Mouse (Mus musculus) v-Abl transformed pro-B cells (cell line): ENCODE measurements around the gene Gm10320.

Experiments used
- in situ Hi-C, 2 experiments: fragments of 400-800 bp; cut with MboI; formaldehyde crosslinking; loops; one replicate each; pipeline ENCODE4 v1.15.1; 2025; ENCODE audit not compliant: unreplicated experiment in 2 of 2

The Gm10320 gene

DNA sequence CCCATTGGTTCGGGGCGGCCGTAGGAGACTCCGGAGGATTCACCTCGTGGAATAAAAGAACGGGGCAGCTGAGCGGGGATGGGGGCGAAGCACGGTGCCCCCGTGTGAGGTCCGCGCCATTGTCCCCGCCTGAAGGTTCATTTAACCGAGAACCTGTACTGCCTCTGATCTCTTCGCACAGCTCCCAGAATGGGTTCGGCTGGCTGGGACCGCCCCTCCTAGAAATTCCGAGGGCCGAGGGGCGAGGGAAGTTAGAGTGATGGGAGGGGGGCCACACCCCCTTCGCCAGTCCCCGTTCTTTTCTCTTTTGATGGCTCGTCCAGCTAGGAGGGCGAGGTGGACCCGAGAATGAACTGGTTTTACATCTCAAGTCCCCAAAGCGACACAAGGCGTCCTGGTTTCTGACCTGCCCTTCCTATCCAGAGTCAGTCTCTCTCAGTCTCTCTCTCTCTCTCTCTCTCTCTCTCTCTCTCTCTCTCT is 12.4 kb upstream of the Gm10320 start:
- in situ Hi-C loops: no loop called here

DNA sequence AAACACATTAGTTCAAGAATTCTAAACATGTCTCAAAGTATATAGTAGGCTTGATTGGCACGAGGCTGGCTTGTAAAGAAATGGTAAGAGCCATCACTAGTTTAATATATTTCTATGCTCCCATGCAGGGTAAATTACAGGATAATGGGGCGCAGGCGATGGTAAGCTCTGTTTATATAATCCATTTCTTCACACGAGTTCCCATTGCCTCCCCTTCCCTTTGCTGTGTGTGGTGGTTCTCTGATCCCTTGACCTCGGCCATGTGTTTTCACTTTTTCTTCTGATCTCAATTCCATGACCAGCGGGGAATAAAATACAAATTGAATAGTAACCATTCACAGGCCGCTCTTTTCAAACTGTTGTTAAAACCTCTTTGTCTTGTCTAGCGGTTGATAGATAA is 11.8 kb upstream of the Gm10320 start:
- in situ Hi-C loops: no loop called here

DNA sequence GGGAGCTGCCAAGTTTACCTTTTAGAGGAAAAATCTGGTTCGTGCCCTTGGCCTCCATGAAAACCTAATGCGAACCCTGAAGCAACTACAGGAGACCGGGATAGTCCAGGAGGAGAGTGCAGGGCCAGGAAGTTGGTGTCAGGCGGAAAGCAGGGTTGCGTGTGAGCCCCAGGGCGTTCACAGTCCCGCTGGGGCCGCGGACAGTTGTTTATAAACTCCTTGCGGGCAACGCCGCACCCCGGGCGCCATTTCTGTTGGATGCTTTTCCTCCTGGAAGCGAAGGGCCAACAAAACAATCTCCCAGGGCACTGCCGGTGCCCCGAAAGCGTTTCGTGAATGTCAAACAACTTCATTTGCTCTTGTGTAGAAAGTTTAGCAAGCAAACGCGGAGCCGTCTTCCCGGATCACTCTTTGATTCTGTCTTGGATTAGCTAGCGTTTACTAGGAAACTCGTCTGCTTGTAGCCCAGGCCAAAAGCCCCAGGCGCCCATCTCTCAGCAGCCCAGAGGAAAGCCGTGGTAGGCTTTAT is 11.1 kb upstream of the Gm10320 start:
- in situ Hi-C loops: no loop called here

DNA sequence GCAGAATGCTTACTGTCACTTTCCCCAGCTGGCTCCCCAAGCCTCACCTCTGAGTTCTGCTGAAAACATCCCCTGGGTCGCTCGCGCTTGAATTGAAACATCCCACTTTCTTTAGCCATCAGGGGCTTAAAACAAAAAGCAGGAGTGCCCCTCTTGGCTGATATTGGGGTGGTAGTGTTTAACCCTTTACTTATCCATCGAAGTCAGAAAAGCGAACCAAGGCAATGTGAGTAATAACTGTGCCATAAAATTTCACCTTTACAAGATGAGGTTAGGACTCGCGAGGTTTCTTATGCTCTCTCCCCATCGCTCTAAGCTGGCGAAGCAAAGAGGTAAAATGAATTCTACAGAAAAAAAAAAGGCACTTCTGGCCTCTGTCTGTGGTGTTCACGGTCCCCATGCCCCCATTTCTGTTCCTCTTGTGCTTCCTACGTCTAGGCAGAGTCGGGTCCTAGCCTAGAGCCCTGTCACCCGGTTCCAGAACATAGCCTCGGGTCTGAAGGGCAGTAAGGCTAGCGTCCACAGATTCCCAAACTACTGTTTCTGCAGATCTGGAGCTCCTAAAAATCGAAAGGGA is 10.5 kb upstream of the Gm10320 start:
- in situ Hi-C loops: no loop called here

DNA sequence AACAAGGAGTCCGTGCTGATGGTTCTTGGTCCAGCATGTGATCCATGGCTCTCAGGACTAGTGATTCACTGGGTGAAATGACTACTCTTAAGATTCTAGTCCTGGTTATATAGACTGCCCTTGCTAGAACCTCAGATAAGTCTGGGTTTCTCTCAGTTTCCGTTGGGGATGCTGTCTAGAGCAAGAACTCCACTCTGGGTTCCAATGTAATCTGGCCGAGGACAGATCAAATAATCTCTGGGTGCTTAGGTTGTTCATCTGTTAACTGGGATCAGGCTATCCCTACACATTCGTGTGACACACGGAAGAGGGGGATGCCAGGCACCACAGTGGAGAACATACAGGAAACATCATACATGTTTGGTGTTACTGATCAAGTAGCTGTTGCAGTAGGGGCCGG is 9.5 kb upstream of the Gm10320 start:
- in situ Hi-C loops: no loop called here

DNA sequence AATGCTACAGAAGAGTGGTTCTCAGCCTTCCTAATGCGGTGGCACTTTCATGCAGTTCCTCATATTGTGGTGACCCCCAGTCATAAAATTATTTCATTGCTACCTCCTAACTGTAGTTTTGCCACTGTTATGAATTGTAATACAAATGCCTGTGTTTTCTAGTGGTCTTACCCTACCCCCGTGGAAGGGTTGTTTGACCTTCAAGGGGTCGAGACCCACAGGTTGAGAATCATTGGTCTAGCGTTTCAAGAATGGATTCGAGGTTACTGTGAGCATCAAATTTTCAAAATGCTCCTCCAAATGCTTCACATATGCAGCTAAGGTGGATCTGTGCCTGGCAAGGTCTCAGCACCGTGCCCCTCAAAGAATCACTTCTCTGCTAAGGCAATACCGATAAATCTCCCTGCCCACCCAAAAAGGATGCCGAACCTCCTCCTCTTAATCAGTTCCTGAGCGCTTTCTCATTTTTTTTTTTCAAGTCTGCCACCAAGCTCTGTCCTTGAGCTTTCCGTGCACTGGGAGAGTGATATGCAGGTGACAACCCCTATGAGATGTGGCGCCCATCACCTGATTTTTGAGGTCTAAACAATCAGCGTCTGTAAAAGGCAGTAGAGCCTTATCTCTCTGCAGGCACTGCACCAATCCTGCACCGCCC is 8.8 kb upstream of the Gm10320 start:
- in situ Hi-C loops: no loop called here

DNA sequence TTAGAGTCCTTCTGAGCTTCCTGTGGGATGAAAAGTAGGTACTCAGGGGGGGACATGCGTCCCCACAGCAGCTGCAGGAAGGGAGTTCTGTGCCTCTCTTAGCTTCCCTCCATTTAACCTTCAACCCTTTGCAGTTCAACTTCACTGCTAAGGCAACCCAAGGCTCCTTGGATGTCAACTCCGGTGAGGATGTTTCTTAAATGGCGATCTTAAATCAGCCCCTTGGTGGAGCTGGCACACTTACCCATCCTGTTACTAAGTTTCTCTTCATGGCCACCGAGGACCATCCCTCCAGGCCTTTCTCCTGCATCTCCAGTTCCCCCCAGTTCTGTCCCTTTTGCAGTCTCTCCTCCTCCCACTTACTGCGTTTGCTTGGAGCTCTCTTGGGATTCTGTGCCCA is 6.8 kb upstream of the Gm10320 start:
- in situ Hi-C loops: no loop called here

DNA sequence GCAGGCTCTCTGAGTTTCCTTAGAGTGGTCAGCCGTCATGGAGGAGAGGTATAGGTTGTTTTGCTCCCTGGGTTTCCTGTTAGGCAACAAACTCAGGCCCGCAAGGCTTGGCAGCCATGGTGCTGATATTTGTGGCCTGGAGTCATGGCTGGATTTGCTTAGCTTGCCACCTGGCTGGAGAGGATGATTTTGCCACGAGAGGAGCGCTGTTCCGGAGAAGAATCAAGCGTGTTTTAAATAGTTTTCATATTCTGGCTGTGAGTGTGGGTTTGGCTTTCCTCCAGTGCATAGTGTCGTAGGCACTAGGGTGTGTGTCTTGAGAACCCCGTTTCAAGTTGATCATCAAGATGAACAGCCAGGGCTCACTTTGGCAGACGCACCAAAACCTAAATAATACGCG is 6.3 kb upstream of the Gm10320 start:
- in situ Hi-C loops: no loop called here

DNA sequence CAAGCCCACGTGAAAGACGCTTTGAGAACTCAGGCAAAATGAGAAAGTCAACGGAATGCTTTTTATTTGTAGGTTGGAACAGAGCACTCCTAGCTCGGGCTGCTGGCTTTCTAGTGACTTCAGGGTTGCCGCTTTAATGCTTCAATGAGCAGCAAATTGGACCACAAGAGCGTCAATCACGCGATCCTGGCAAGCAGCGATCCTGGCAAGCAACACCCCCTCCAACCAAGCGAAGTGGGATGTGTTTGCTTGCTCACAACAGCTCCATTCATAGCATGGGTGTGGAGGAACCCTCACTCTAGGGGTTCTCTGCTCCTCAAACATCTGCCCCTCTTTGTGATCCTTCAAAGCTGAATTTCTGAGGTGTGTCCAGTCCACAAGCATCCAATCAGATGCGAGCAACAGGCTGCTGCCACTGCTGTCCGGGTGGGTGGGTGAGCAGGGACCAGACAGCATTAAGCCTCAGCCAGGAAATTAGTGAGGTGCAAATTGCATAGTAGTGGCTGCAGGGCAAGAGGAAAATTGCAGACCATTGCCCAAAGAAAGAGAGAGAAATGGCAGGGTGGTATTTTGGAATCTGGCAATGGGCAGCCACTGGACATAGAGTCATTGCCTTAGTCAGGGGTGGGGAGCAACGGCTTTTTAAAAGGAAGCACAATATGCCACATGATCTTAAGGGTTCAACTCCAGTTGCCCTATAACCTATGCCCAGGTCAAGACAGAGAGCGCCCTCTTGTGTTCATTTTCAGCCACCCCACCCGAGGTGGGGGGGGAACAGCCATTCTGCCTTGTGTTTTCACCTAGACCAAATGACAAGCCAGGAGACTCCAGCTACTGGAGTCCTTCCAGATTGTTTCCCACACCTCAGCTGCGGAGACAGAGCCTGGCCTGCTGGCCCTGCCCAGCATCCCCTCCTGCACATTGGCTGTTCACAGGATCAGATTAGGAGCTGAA is 5.4 kb upstream of the Gm10320 start:
- in situ Hi-C loops: no loop called here

DNA sequence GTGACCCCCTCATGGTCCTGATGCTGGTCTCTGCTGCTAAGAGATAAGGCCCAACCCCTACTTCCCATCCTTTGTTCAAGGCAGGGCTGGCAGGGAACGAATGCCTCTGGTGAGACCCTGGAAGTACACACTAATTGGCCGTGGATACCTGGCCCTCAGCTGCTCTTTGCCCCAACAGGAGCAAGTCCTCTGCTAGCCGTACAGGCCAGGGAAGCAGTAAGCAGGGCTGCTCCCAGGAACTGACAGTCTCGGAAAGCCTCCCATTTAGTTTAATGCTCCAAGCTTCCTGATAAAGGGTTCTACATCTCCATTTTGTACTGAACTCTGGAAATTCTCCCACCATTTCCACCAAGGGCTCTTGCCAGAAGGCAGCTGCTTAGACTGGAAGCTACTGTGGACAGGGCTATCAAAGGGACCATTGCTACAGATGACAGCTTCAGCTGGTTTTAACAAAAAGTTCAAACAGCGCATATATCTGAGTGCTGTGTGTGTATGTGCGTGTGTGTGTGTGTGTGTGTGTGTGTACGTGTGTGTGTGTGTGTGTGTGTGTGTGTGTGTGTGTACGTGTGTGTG is 2.8 kb upstream of the Gm10320 start:
- in situ Hi-C loops: no loop called here

DNA sequence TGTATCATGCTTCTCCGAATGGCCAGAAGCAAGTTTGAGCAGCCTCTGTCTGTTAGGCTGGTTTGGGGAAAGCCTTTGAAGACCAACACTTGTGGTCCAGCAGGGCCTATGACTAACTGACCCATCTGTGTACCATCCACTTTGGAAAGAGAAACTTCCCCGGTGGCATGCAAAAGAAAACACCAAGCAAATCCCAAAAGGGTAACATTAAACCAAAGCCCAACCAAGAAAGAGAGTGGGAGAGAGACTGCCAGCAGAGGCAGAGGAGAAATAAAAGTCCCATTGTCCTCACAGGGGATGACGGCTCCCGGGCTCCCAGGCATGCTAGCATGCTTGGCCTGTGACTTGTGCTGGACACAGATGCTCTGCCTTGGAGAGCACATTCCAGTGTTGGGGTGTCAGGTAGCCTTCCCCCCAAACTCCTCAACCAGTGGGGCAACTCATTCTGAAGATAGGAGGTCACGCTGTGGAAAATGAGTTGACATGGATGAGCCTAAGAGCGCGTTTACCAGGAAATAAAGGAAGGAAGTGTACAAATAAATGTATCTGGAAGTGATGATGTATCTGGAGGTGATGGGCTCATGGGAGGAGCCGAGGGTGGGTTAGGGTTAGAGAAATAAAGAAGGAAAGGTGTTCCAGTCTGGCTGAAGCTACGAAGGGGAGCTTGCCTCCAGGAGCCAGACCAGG is 911 bp upstream of the Gm10320 start:
- in situ Hi-C loops: no loop called here

DNA sequence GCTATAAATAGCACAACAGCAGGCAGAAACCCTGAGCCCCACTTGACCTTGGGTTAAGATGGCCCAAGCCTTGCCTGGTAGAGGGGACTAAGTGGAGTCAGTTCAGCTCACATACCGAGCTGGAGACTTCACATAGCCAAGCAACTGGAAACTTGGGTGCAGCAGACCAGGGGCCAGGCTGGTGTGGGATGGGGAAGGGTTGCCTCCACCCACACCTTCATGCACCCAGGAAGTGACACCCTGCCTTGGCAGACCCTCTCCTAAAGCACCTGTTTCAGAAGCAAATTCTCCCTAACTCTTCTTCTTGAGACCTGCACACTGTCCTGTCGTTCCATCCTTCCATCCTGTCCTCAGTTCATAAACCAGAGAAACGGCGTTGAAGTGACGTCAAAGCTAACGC is 5.1 kb downstream of the Gm10320 start:
- in situ Hi-C loops: no loop called here

DNA sequence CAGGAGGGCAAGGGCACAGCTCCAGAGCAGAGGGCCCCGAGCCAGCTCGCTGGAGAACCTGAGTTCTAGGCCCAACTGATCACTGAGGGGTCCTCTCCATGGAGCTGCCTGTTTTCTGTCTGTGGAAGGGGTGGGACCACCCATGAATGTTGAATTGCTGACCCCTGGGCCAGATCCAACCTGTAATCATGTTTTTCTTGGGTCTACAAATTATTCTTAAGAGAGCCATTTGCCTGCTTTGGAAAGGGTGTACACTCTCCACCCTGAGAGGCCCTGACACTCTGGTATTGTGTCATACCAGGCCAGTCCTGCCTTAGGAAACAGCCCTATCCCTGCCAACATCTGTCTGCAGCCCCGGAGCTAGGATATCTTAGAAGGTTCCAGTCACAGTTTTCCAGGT is 5.6 kb downstream of the Gm10320 start:
- in situ Hi-C loops: no loop called here

DNA sequence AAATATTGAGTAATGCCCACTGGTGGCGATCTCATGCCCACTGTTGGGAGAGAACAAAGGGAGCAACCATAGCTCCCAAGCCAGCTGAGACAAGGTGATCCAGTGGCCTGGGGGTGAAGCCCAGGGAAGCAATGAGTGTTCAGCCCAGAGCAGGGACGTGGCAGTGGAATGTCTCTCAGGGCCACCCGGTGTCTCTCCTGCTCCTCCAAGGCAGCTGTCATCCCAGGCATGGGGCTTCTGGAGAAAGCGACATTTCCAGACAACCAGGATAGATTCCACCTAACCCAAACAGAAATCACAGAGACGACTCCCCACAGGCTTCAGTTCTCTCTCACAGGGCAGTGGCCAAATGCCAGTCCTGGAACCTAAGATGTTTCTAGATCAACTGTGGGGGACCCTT is 6.4 kb downstream of the Gm10320 start:
- in situ Hi-C loops: no loop called here

DNA sequence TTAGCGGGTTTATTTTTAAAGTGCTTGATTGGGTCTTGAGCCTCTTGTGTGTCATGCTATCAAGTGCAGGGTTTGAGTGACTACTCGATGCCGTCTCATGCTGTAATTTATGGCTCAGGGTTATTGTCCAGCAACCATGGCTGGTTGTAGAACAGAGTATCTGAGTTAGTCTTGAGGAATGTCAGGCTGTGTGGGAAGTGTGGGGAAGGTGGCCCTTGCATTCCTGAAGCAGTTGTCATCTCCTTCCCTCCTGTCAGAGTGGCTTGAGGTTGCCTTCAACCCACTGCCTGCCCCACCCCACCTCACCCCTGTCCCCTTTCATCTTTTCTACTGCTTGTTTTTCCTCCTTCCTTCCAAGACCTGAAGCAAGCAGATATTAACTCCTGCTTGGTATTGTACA is 13.8 kb downstream of the Gm10320 start:
- in situ Hi-C loops: no loop called here

DNA sequence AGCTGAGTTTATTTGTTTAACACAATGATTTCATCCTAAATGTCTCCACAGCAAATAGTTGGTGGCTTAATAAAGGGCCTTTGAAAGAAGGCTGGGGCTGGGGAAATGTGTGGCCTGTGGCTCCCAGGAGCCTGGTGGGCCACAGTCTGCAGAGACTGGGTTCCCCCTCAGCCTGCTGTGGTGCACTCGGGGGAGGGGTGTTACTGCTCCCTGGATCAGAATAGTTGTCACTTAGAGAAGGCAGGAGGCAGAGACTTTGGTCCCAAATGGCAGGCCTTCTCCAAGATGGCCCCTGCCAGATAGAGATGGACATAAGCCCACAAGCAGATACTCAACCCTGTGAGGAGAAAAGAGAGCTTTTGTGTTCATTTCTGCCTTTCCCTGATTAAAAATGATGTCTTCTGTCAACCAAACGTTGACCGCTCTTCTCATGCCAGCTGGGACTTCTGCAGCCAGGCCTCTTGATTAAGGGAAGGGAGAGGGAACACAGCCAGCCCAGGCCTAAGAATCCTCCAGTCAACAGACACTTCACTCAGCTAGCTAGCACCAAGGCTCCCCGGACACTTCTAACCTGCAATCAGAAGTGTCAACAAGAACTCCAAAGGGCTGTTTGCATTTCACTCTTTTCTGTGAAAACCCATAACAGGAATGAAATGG is 14.8 kb downstream of the Gm10320 start:
- in situ Hi-C loops: no loop called here

DNA sequence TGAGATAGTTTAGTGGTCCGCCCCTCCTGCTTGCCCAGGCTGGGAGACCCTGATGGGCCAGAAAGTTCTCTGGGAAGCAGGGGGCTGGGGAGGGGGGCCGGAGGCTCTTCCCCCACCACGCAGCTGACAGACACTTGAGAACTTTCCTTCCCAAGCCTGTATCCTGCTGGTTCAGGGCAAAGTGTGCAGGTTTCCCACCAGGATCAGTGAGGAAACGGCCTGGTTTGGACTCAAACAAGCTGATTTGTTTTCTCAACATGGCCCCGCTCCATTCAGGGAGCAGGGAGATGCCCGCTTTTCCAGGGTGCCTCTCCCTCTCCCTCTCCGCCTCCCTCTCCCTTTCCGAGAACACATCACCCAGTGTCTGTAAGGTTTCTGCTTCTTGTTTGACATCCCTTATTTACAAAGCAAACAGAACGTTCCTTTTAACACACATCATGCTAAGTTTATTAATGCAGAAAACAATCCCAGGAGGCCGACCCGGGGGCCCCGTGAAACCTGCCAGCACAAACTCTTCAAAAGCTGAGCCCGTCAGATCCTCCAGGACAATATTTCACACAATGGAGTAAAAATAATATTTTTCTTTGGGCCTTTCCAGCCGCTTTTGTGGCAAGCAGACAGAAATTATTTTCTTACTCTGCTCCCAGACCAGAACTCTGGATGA is 15.5 kb downstream of the Gm10320 start:
- in situ Hi-C loops: no loop called here

DNA sequence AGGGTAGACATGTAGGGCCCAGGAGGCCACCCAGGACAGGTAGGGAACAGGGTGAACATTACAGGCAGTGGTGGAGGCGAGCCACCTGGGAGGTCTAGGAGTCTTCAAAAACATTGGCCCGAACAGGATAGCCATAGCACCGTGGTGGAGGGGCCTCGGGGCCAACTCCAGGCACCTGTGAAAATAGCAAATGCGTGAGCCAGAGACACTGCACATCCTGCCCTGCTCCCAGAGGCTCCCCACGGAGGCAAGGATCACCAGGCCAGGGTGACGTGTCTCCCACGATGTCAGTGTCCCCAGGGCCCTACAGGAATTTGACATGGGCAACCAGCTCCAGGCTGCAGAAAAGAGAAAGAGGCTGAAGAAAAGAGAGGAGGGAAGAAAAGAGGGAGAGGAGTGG is 16.1 kb downstream of the Gm10320 start:
- in situ Hi-C loops: no loop called here

DNA sequence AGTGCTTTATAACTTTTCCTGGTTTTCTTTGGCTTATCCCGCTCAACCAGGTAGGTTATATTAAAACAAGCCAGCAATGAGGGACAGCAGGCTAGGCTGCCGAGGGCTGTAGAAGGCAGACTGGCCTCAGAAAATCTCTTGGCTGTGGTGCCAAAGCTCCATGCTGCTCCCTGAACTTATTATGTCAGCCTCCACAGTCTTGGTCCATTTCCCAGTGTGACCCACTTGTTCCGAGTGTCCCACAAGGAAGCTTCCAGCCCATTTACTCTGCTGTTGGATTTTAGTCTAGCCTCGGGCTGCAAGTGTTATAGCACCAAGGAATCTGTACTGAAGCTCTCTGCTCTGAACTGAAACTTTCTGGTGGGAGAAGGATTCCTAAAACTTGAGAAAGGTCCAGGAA is 18.8 kb downstream of the Gm10320 start:
- in situ Hi-C loops: no loop called here
